ENCODE assay signal across 11 mouse cellular contexts in the genomic region with DNA sequence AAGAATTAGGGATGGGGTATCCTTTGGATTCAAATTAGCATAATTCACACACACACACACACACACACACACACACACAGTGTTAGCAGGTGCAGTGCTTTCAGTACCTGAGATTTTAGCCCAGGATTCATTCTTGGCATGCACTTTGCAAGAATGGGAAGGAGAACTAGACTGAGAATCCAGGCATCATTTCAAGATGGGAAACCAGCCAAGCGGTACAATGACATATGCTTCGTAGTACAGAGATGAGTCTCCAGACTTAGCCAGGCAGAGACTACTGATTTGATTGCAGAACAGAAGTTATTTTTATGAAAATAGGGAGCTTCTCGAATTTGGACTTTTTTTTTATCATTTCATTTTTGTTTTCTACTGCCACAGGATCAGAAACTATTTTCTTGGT. TPM values are rescaled to one million over a fixed set of nuclear protein-coding genes. Genes with fewer than 3 reads are reported as not detected.
DNase-seq lines count a peak whose midpoint lies in the region; ATAC-seq and TF ChIP-seq lines count a peak whose summit lies in the region.
"Had no signal": no experiment of that assay in that cellular context is flagged by ENCODE, and none has a peak within 500 bp of the region (broad histone marks: within the 10 kb centered on the region; RNA-seq: fewer than 3 reads in every experiment).

No protein-coding gene starts in this region.

- no peak overlapping the region for H3K27ac ChIP-seq in gastrocnemius, adult 2 months
- H3K27ac ChIP-seq in forebrain, embryonic 16.5 days (ENCODE audit: low read length): no peak overlapping the region

- peak; percentile 86 for ATAC-seq in forebrain, embryonic 16.5 days
- ATAC-seq: activated CD4-positive, CD25-positive, alpha-beta regulatory T cell, adult 4 months had no signal

- no peak overlapping the region for H3K4me2 ChIP-seq in forebrain, embryonic 16.5 days (ENCODE audit: low read length)
- H3K4me2 ChIP-seq: midbrain, embryonic 11.5 days had no signal

- H3K9me3 ChIP-seq in forebrain, embryonic 16.5 days (ENCODE audit: control insufficient read depth, low read length): no peaks in the 10 kb centered on the region

- H3K27me3 ChIP-seq in forebrain, embryonic 16.5 days (replicated peaks; ENCODE audit: control insufficient read depth, insufficient read depth, low read length): no peaks in the 10 kb centered on the region

- no peak overlapping the region for H3K4me3 ChIP-seq in gastrocnemius, adult 2 months
- H3K4me3 ChIP-seq in forebrain, embryonic 16.5 days (replicated peaks; ENCODE audit: low read length): no peak overlapping the region

- TF ChIP-seq CTCF in gastrocnemius, adult 2 months (IDR thresholded peaks at IDR 0.05): no peak
- TF ChIP-seq CTCF in brain, embryonic 14.5 days (IDR thresholded peaks at IDR 0.05; ENCODE audit: borderline replicate concordance, extremely low read depth, insufficient read depth, insufficient read length): no peak

- no peak overlapping the region for H3K9ac ChIP-seq in forebrain, embryonic 16.5 days (replicated peaks; ENCODE audit: low read depth, low read length)

- no peak for TF ChIP-seq POLR2A in brain, embryonic 14.5 days (IDR thresholded peaks at IDR 0.05; ENCODE audit: borderline replicate concordance, extremely low read depth, insufficient read depth, insufficient read length, poor library complexity, severe bottlenecking)

- intact Hi-C loops in gastrocnemius, postnatal 14 days (cut with DNase I; ENCODE audit: low total_unique reads): no loop called here
- intact Hi-C loops in gastrocnemius, adult 2 months (cut with DNase I): no loop called here
- intact Hi-C loops in left cerebral cortex, postnatal 36 days (cut with DNase I): no loop called here
- intact Hi-C loops in heart, postnatal 14 days (cut with DNase I): no loop called here

- DNase-seq in gastrocnemius, postnatal 14 days: peak; percentile 6
- no peak for DNase-seq in gastrocnemius, adult 2 months
- DNase-seq in brain, embryonic 14.5 days (ENCODE audit: low read depth): peak; percentile 83
- peak; percentile 65 to 70 for DNase-seq in left cerebral cortex, postnatal 36 days (ENCODE audit: low spot score in 2 of 2)
- DNase-seq in spleen, adult 12 weeks (ENCODE audit: low spot score): no peak
- no peak for DNase-seq in heart, postnatal 14 days
- no peak for DNase-seq in kidney, adult 9 months
- DNase-seq: lung, adult 18-20 months had no signal

- no peaks in the 10 kb centered on the region for H3K4me1 ChIP-seq in forebrain, embryonic 16.5 days (replicated peaks; ENCODE audit: control insufficient read depth, insufficient read depth, low read length)

- 56% methylated on average over 3 of the region's 3 CpGs for WGBS in forebrain, embryonic 16.5 days

- no peaks in the 10 kb centered on the region for H3K36me3 ChIP-seq in forebrain, embryonic 16.5 days (ENCODE audit: control insufficient read depth, insufficient read depth)

RNA-seq across cellular contexts. Expression of gene Kcnab1, which starts 15.8 kb away (rescaled TPM):
- 1 to 10 TPM; 7.8 to 9.1 TPM for total RNA-seq in gastrocnemius, postnatal 14 days (2021)
- 10 to 100 TPM; 19.0 to 25.0 TPM for total RNA-seq in gastrocnemius, adult 2 months (2021)
- 2.1 and 3.2 TPM in 2 replicates for polyA plus RNA-seq in brain, embryonic 14.5 days (2012; rRNA removed)
- polyA plus RNA-seq in forebrain, embryonic 16.5 days (2015; fragmentation: Nextera tagmentation; extraction: Ambion mirVana): 8.9 and 9.6 TPM in 2 replicates
- total RNA-seq in left cerebral cortex, postnatal 36 days (2021): 10 to 100 TPM; 85.7 to 89.1 TPM
- total RNA-seq in heart, postnatal 14 days (2021): 1 to 10 TPM; 3.1 to 3.5 TPM

Comparison
In these comparisons a context has a peak if more than half of its experiments do, and no peak if none do; other contexts are left out.
1. DNase-seq: peak in gastrocnemius, postnatal 14 days (single experiment), brain, embryonic 14.5 days (single experiment) and left cerebral cortex, postnatal 36 days (2 of 2); none in gastrocnemius, adult 2 months (single experiment), spleen, adult 12 weeks (single experiment), heart, postnatal 14 days (0 of 2) and kidney, adult 9 months (single experiment).